Mouse (Mus musculus) cortical plate, adult 2 months (tissue): ENCODE measurements around the gene Eml2.

Experiments
- CTCF ChIP-seq: fragments of 200-500 bp; IDR thresholded peaks from 2 replicates; pipeline ENCODE4 v1.5.1; 2011; ENCODE audit warnings: mild to moderate bottlenecking, control low read depth, low read length; ENCODE audit not compliant: insufficient read depth; ENCODE audit errors: extremely low read depth
- POLR2A ChIP-seq: fragments of 200-500 bp; IDR thresholded peaks from 2 replicates; pipeline ENCODE4 v1.6.1; 2011; ENCODE audit warnings: mild to moderate bottlenecking, low read length, control low read depth; ENCODE audit not compliant: insufficient read depth; ENCODE audit errors: extremely low read depth

GRCm38 (mm10) chr7:19184758-19185157, 8.5 kb downstream of the Eml2 start:
- TF ChIP-seq POLR2A, result 0 out of 2 replicates have a peak, but pooled peaks have one; percentile 30
- TF ChIP-seq CTCF, result no peak
